Mouse (Mus musculus) ovary, postnatal 10 days (tissue): Measurements from ENCODE around the gene Traf3ip3.

Experiments
- DNase-seq: peaks from one replicate; pipeline ENCODE4 v3.0.0; 2022; ENCODE audit warnings: low spot score

The Traf3ip3 gene

DNA sequence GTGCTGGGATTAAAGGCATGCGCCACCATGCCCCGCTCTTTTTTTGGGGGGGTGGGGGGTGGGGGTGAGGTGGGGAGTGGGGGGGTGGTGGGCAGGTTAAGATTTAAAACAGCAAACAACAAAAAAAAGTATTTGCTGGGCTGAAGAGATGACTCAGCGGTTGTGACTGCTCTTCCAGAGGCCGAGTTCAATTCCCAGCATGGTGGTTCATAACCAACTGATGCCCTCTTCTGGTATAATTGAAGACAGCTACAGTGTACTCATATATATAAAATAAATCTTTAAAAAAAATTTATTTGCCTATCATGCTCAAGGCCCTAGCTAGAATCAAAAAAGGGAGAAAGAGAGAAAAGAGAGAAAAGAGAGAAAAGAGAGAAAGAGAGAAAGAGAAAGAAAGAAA, 75.7 kb downstream of the Traf3ip3 start:
- DNase-seq, result no peak
